Mouse (Mus musculus) urinary bladder, postnatal 14 days (tissue): ENCODE measurements at regions not wholly inside any gene's neighbourhood (a gene's known extent, or its start where the extent isn't known, plus 50 kb on each side); places are given as distances from the start of the nearest gene placed in this dataset.
"Not testable (repeated sequence)": the region's sequence is repeated elsewhere in the genome, so short reads cannot be mapped to it uniquely, and the experiment has no call there.

ENCODE experiments used
- DNase-seq: peaks from one replicate; pipeline ENCODE4 v3.0.0; 2021; ENCODE audit warnings: low spot score

GRCm38 (mm10) chr3:149055077-149055476 lies 64.7 kb upstream of the Adgrl2 start:
- DNase-seq = no peak

GRCm38 (mm10) chr3:149052295-149052902 lies 62.0 kb upstream of the Adgrl2 start:
- not testable (repeated sequence) for DNase-seq

- DNase-seq = no peak
These were observed 55.0 kb upstream of the Adgrl2 start for GRCm38 (mm10) chr3:149045343-149045742.

- no peak for DNase-seq
These were observed 53.5 kb upstream of the Adgrl2 start for GRCm38 (mm10) chr3:149043901-149044300.

GRCm38 (mm10) chr3:149042527-149042926 lies 52.2 kb upstream of the Adgrl2 start:
- no peak for DNase-seq

GRCm38 (mm10) chr3:149041188-149041587 lies 50.8 kb upstream of the Adgrl2 start:
- DNase-seq = no peak
